8 mouse cellular contexts compared by ENCODE assay signal in genomic region chr1:194962181-194962580, GRCm38 (mm10). TPM values are rescaled to one million over a fixed set of nuclear protein-coding genes. Genes with fewer than 3 reads are reported as not detected.
A peak's percentile ranks its signal among the peaks of the same experiment; 100 is the strongest.
DNase-seq lines count a peak whose midpoint lies in the region; ATAC-seq and TF ChIP-seq lines count a peak whose summit lies in the region.

No protein-coding gene starts in this region.

- peak; percentile 96 for TF ChIP-seq CTCF in kidney, adult 2 months (conservative IDR thresholded peaks at IDR 0.05; ENCODE audit: insufficient read depth, insufficient read length, low read depth, low read length)
- peak; percentile 98 for TF ChIP-seq CTCF in midbrain, postnatal 0 days (IDR thresholded peaks at IDR 0.05)

- H3K27me3 ChIP-seq in kidney, adult 2 months (replicated peaks; ENCODE audit: control insufficient read depth, insufficient read depth, low read length), result no peaks in the 10 kb centered on the region
- no peaks in the 10 kb centered on the region for H3K27me3 ChIP-seq in limb, embryonic 11.5 days (ENCODE audit: control insufficient read depth, insufficient read depth, low read length)
- no peaks in the 10 kb centered on the region for H3K27me3 ChIP-seq in midbrain, postnatal 0 days (ENCODE audit: insufficient read depth, low read length)
- no peaks in the 10 kb centered on the region for H3K27me3 ChIP-seq in splenic B cell, adult 2 months (ENCODE audit: control insufficient read depth, insufficient read depth, low read length, poor library complexity, severe bottlenecking)

- H3K9me3 ChIP-seq in limb, embryonic 11.5 days (ENCODE audit: control insufficient read depth, low read length), result no peaks in the 10 kb centered on the region
- no peaks in the 10 kb centered on the region for H3K9me3 ChIP-seq in midbrain, postnatal 0 days (ENCODE audit: low read length)

- H3K36me3 ChIP-seq in kidney, adult 2 months (ENCODE audit: control insufficient read depth, insufficient read depth, low read length), result no peaks in the 10 kb centered on the region
- H3K36me3 ChIP-seq in limb, embryonic 11.5 days (ENCODE audit: control insufficient read depth, insufficient read depth, low read length), result no peaks in the 10 kb centered on the region
- H3K36me3 ChIP-seq in midbrain, postnatal 0 days (ENCODE audit: insufficient read depth, low read length), result no peaks in the 10 kb centered on the region
- H3K36me3 ChIP-seq in splenic B cell, adult 2 months (ENCODE audit: control insufficient read depth, insufficient read depth, low read length, poor library complexity, severe bottlenecking), result no peaks in the 10 kb centered on the region

- peak; percentile 54; the same call in 1 of the 2 replicates for ATAC-seq in limb, embryonic 11.5 days (ENCODE audit: insufficient number of reproducible peaks, low FRiP score, low TSS enrichment, low read depth)
- peak; percentile 54; the same call in 1 of the 2 replicates for ATAC-seq in midbrain, postnatal 0 days (ENCODE audit: low FRiP score)

- no peak overlapping the region for H3K27ac ChIP-seq in kidney, adult 2 months (ENCODE audit: insufficient read depth, low read depth, low read length)
- no peak overlapping the region for H3K27ac ChIP-seq in limb, embryonic 11.5 days (replicated peaks; ENCODE audit: low read depth, low read length)
- no peak overlapping the region for H3K27ac ChIP-seq in midbrain, postnatal 0 days (ENCODE audit: low read depth, low read length)

- peak; percentile 63 for DNase-seq in urinary bladder, postnatal 14 days (ENCODE audit: low spot score)
- DNase-seq in urinary bladder, postnatal 10 days (ENCODE audit: low spot score), result no peak
- DNase-seq in cerebellum, postnatal 25 days, result peak; percentile 77 to 82
- DNase-seq in gastrocnemius, adult 18-20 months (ENCODE audit: low spot score), result peak; percentile 61
- peak; percentile 74 for DNase-seq in kidney, adult 2 months
- peak; percentile 66 for DNase-seq in limb, embryonic 11.5 days (ENCODE audit: low spot score)
- peak; percentile 75 for DNase-seq in midbrain, postnatal 0 days (ENCODE audit: low spot score)
- peak; percentile 69 for DNase-seq in splenic B cell, adult 2 months (ENCODE audit: low read depth, low spot score)

- WGBS in kidney, adult 2 months, result 31% methylated on average over 5 of the region's 5 CpGs
- WGBS in limb, embryonic 11.5 days, result 27% methylated on average over 5 of the region's 5 CpGs
- 40% methylated on average over 5 of the region's 5 CpGs for WGBS in midbrain, postnatal 0 days

- H3K4me3 ChIP-seq in kidney, adult 2 months (ENCODE audit: insufficient read depth, low read depth, low read length), result no peak overlapping the region
- no peak overlapping the region for H3K4me3 ChIP-seq in limb, embryonic 11.5 days (ENCODE audit: low read depth, low read length)
- no peak overlapping the region for H3K4me3 ChIP-seq in midbrain, postnatal 0 days (ENCODE audit: low read depth, low read length)

- no peaks in the 10 kb centered on the region; the same call in 1 of the 2 replicates for H3K4me1 ChIP-seq in kidney, adult 2 months (ENCODE audit: control insufficient read depth, insufficient read depth, low read length)
- H3K4me1 ChIP-seq in limb, embryonic 11.5 days (ENCODE audit: control insufficient read depth, insufficient read depth, low read length), result no peaks in the 10 kb centered on the region
- H3K4me1 ChIP-seq in midbrain, postnatal 0 days (ENCODE audit: insufficient read depth, low read length), result no peaks in the 10 kb centered on the region

- H3K4me2 ChIP-seq in limb, embryonic 11.5 days (ENCODE audit: low read depth, severe bottlenecking), result no peak overlapping the region
- H3K4me2 ChIP-seq in midbrain, postnatal 0 days (ENCODE audit: low read depth, low read length, poor library complexity, severe bottlenecking), result no peak overlapping the region

- H3K9ac ChIP-seq in limb, embryonic 11.5 days (ENCODE audit: low read length), result no peak overlapping the region
- H3K9ac ChIP-seq in midbrain, postnatal 0 days (replicated peaks; ENCODE audit: low read length, poor library complexity, severe bottlenecking), result no peak overlapping the region

- TF ChIP-seq POLR2A in kidney, adult 2 months (IDR thresholded peaks at IDR 0.05; ENCODE audit: low read depth, low read length), result no peak

RNA-seq across cellular contexts. Expression of gene Cd34, which starts 23.6 kb away (rescaled TPM):
- total RNA-seq in gastrocnemius, adult 18-20 months (2021), result 10 to 100 TPM; 26.6 to 37.0 TPM
- 33.9 and 37.5 TPM in 2 replicates for polyA plus RNA-seq in kidney, adult 2 months (2012; rRNA removed)
- polyA plus RNA-seq in limb, embryonic 11.5 days (2014; fragmentation: Nextera tagmentation; extraction: Ambion mirVana), result 45.3 and 52.7 TPM in 2 replicates
- total RNA-seq in midbrain, postnatal 0 days (2014; rRNA removed), result 18.5 and 23.9 TPM in 2 replicates
- polyA plus RNA-seq in midbrain, postnatal 0 days (2015; fragmentation: Nextera tagmentation; extraction: Ambion mirVana), result 17.6 and 20.3 TPM in 2 replicates
